Mouse (Mus musculus): ENCODE measurements at regions not wholly inside any gene's neighbourhood (a gene's known extent, or its start where the extent isn't known, plus 50 kb on each side); places are given as distances from the start of the nearest gene placed in this dataset.

DNA sequence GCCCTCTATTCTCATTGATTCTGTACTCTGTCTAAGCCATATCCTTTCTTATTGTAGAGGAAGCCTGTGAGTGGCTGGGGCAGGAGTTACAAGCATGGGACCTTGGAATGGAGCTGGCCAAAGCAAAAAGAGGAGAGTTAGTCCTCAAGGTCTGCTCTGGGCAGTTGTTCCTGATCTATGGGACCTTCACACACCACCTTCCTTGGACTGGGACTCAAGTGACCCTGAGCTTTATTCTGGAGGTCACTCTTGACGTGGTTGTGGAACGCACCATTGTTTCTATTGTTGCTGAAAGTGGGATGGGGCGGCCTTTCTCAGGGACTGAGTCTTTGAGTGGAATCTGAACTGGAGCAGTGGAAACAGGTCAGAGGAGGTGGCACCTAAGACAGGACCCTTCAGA is 291.0 kb downstream of the Gm49356 start:
- DNase-seq (ENCODE audit: low read depth in 3 of 3, low spot score in 3 of 3), result no peak
- Histone ChIP-seq H3K4me2 (ENCODE audit: low read depth) (no peak overlapping the region), H3K9ac (replicated peaks) (no peak overlapping the region), H3K4me1 (replicated peaks; ENCODE audit: control insufficient read depth in 2 of 2, insufficient read depth in 2 of 2, low read length in 1 of 2) (no peaks in the 10 kb centered on the region; a peak in 1 of 4 replicates), H3K27me3 (ENCODE audit: control insufficient read depth, insufficient read depth, low read length) (no peaks in the 10 kb centered on the region), H3K36me3 (replicated peaks; ENCODE audit: control insufficient read depth, insufficient read depth, low read depth) (no peaks in the 10 kb centered on the region), H3K9me3 (ENCODE audit: control insufficient read depth, low read length) (no peaks in the 10 kb centered on the region), H3K4me3 (ENCODE audit: insufficient read depth in 1 of 2, low read depth in 2 of 2, low read length in 2 of 2) (no peak overlapping the region), H3K27ac (no peak overlapping the region)
- no peak for ATAC-seq (ENCODE audit: insufficient read depth)
- 76% methylated on average over 3 of the region's 3 CpGs for WGBS (ENCODE audit: insufficient replicate concordance)
- TF ChIP-seq CTCF (IDR thresholded peaks at IDR 0.05; ENCODE audit: low read depth) (no peak), EP300 (IDR thresholded peaks at IDR 0.05; ENCODE audit: low read depth) (no peak)

DNA sequence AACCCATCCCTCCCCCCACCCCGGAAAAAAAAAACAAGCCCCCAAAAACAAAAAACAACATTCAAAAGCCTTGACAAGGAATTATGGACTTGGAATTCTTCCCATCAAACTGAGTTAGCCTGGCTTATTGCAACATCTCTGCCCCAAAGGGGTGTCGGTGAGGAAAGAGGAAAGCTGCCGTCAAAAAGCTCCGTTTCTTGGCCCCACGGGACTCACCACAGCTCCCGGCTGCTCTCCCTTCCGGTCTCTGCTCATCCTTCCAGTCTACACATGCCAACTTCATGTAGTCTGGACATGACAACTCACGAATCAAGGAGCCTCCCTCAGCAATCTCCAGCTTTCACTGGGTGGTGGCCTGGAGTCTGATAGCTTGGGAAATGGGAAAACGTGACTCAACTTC is 295.4 kb downstream of the Gm49356 start:
- Histone ChIP-seq H3K4me3 (ENCODE audit: insufficient read depth in 1 of 2, low read depth in 2 of 2, low read length in 2 of 2) (no peak overlapping the region), H3K4me1 (replicated peaks; ENCODE audit: control insufficient read depth in 2 of 2, insufficient read depth in 2 of 2, low read length in 1 of 2) (no peaks in the 10 kb centered on the region), H3K27me3 (ENCODE audit: control insufficient read depth, insufficient read depth, low read length) (no peaks in the 10 kb centered on the region), H3K4me2 (ENCODE audit: low read depth) (no peak overlapping the region), H3K9me3 (ENCODE audit: control insufficient read depth, low read length) (no peaks in the 10 kb centered on the region), H3K9ac (replicated peaks) (no peak overlapping the region), H3K27ac (no peak overlapping the region), H3K36me3 (replicated peaks; ENCODE audit: control insufficient read depth, insufficient read depth, low read depth) (no peaks in the 10 kb centered on the region)
- DNase-seq (ENCODE audit: low read depth in 3 of 3, low spot score in 3 of 3) (no peak), ATAC-seq (ENCODE audit: insufficient read depth) (no peak)
- TF ChIP-seq CTCF (IDR thresholded peaks at IDR 0.05; ENCODE audit: low read depth), result no peak
- TF ChIP-seq EP300 (IDR thresholded peaks at IDR 0.05; ENCODE audit: low read depth), result no peak
- WGBS (ENCODE audit: insufficient replicate concordance), result 68% methylated on average over 9 of the region's 9 CpGs

DNA sequence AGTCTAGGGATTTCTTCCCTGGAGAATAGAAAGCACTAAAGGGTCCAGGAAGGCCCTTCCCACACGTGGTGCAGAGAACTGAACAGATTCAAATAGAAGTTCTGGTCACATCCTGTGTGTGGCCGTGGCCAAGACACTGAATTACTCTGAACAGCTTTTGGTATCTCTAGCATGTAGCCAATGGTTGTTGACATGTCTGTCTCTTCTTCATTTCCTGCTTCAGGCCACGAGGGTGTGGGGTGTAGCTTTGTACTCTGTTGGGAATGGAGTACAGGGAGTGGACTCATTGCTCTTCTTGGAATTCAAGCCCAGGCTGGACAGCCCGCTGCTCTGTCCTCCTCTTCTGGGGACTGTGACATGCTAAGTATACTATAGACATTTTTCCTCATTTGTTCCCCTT is 298.5 kb downstream of the Gm49356 start:
- TF ChIP-seq EP300 (IDR thresholded peaks at IDR 0.05; ENCODE audit: low read depth) (no peak), CTCF (IDR thresholded peaks at IDR 0.05; ENCODE audit: low read depth) (no peak)
- no peak overlapping the region for H3K27ac ChIP-seq
- H3K4me2 ChIP-seq (ENCODE audit: low read depth), result no peak overlapping the region
- no peaks in the 10 kb centered on the region for H3K4me1 ChIP-seq (replicated peaks; ENCODE audit: control insufficient read depth in 2 of 2, insufficient read depth in 2 of 2, low read length in 1 of 2)
- no peaks in the 10 kb centered on the region for H3K9me3 ChIP-seq (ENCODE audit: control insufficient read depth, low read length)
- ATAC-seq (ENCODE audit: insufficient read depth) (no peak), DNase-seq (ENCODE audit: low read depth in 3 of 3, low spot score in 3 of 3) (no peak)
- H3K4me3 ChIP-seq (ENCODE audit: insufficient read depth in 1 of 2, low read depth in 2 of 2, low read length in 2 of 2), result no peak overlapping the region
- 40% methylated on average over 4 of the region's 4 CpGs for WGBS (ENCODE audit: insufficient replicate concordance)
- no peak overlapping the region for H3K9ac ChIP-seq (replicated peaks)
- no peaks in the 10 kb centered on the region for H3K36me3 ChIP-seq (replicated peaks; ENCODE audit: control insufficient read depth, insufficient read depth, low read depth)
- no peaks in the 10 kb centered on the region for H3K27me3 ChIP-seq (ENCODE audit: control insufficient read depth, insufficient read depth, low read length)

DNA sequence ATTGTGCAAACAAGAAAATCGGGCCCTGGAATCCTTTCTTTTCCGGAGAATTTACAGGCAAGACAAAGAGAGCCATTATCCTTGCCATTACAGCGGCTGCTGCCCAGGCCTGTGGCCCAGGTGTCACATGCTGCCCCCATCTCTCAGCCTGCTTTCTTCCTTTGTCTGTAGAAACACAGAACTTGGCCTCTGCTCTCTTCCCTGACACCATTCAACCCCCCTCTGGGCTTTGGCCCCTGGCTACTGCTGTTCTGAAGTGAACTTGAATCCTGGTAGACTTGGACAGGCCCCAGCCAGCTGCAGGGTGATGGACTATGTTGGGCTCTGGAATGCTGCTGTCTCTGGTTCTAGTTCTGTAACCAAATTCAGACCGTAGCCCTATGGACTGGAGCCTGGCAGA is 299.3 kb downstream of the Gm49356 start:
- Histone ChIP-seq H3K27me3 (ENCODE audit: control insufficient read depth, insufficient read depth, low read length) (no peaks in the 10 kb centered on the region), H3K27ac (no peak overlapping the region), H3K4me2 (ENCODE audit: low read depth) (no peak overlapping the region), H3K36me3 (replicated peaks; ENCODE audit: control insufficient read depth, insufficient read depth, low read depth) (no peaks in the 10 kb centered on the region), H3K4me3 (ENCODE audit: insufficient read depth in 1 of 2, low read depth in 2 of 2, low read length in 2 of 2) (no peak overlapping the region), H3K9me3 (ENCODE audit: control insufficient read depth, low read length) (no peaks in the 10 kb centered on the region), H3K4me1 (replicated peaks; ENCODE audit: control insufficient read depth in 2 of 2, insufficient read depth in 2 of 2, low read length in 1 of 2) (no peaks in the 10 kb centered on the region), H3K9ac (replicated peaks) (no peak overlapping the region)
- no peak for ATAC-seq (ENCODE audit: insufficient read depth)
- 53% methylated on average over 4 of the region's 4 CpGs for WGBS (ENCODE audit: insufficient replicate concordance)
- TF ChIP-seq EP300 (IDR thresholded peaks at IDR 0.05; ENCODE audit: low read depth), result no peak
- no peak for TF ChIP-seq CTCF (IDR thresholded peaks at IDR 0.05; ENCODE audit: low read depth)
- DNase-seq (ENCODE audit: low read depth in 3 of 3, low spot score in 3 of 3), result no peak

DNA sequence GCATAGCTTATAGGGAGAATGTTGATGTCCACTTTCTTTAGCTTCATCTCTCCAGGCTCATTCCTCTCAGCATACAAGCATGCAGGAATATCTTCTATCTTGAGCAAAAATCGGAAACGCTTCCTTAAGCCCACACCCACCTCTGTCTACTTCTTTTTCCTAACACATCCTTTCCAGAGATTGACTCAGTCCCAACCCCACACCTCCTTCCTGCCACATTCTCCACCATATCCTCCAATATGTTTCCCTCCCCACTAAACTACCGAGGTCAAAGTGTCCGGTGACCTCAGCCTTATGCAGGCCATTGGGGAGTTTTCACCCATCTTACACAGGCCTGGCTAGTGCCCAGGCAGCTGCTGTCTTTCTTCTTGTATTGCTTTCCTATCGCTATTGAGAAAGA is 301.4 kb downstream of the Gm49356 start:
- H3K4me1 ChIP-seq (replicated peaks; ENCODE audit: control insufficient read depth in 2 of 2, insufficient read depth in 2 of 2, low read length in 1 of 2), result no peaks in the 10 kb centered on the region
- H3K4me2 ChIP-seq (ENCODE audit: low read depth), result no peak overlapping the region
- H3K9me3 ChIP-seq (ENCODE audit: control insufficient read depth, low read length), result no peaks in the 10 kb centered on the region
- no peak overlapping the region for H3K4me3 ChIP-seq (ENCODE audit: insufficient read depth in 1 of 2, low read depth in 2 of 2, low read length in 2 of 2)
- no peak for TF ChIP-seq EP300 (IDR thresholded peaks at IDR 0.05; ENCODE audit: low read depth)
- TF ChIP-seq CTCF (IDR thresholded peaks at IDR 0.05; ENCODE audit: low read depth), result no peak
- 50% methylated on average over 5 of the region's 5 CpGs for WGBS (ENCODE audit: insufficient replicate concordance)
- H3K36me3 ChIP-seq (replicated peaks; ENCODE audit: control insufficient read depth, insufficient read depth, low read depth), result no peaks in the 10 kb centered on the region
- no peak overlapping the region for H3K27ac ChIP-seq
- ATAC-seq (ENCODE audit: insufficient read depth) (no peak), DNase-seq (ENCODE audit: low read depth in 3 of 3, low spot score in 3 of 3) (no peak)
- H3K27me3 ChIP-seq (ENCODE audit: control insufficient read depth, insufficient read depth, low read length), result no peaks in the 10 kb centered on the region
- no peak overlapping the region for H3K9ac ChIP-seq (replicated peaks)
